In the genomic region with DNA sequence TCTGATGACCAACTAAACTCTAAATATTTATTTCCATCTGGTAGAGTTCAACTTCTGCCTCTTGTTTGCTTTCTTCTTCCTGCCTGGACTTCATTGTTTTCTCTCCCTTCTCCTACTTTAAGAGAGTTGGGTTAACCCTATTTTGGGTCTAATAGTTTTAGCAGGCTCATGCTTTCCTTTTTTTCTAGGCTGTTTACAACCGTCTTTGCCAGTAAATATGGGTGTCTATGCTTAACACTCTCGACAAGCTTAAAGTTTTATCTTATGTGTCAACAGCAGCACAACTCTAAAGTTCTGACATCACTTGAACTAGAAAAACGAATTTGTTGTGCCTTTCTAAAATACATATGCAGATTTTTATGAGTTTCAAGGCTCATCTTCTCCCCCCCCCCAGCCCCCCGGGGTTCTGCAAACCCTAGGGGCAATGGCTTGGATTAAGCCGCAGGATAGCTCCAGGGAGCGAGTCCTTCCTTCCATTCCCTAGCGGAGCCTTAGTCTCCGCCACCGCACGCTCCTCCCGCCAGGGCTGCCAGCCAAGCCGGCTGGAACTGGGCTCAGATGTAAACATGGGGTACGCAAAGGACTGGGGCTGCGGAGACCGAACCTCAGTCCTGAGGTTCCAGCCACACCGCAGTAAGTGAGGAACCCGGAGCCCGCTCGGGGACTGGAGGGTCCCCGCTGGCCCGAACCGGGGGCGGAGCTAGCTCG, we compare ENCODE assay signal across 8 mouse cellular contexts. TPM values are rescaled to one million over a fixed set of nuclear protein-coding genes. Genes with fewer than 3 reads are reported as not detected.
DNase-seq lines count a peak whose midpoint lies in the region; ATAC-seq and TF ChIP-seq lines count a peak whose summit lies in the region.

No protein-coding gene starts in this region.

- DNase-seq in lung, embryonic 14.5 days = no peak
- DNase-seq in lung, postnatal 25 days (ENCODE audit: low spot score) = no peak
- no peak for DNase-seq in embryonic facial prominence, embryonic 14.5 days (ENCODE audit: low spot score)
- no peak for DNase-seq in adrenal gland, postnatal 4 days (ENCODE audit: low spot score in 2 of 2)
- no peak for DNase-seq in spleen, postnatal 14 days (ENCODE audit: low spot score in 2 of 2)
- DNase-seq in embryo, embryonic 10.5 days (ENCODE audit: low spot score) = no peak

- no peaks in the 10 kb centered on the region for H3K27me3 ChIP-seq in lung, embryonic 14.5 days (ENCODE audit: insufficient read depth, low read length)
- H3K27me3 ChIP-seq in embryonic facial prominence, embryonic 14.5 days (replicated peaks; ENCODE audit: control insufficient read depth, insufficient read depth, low read length) = no peaks in the 10 kb centered on the region
- H3K27me3 ChIP-seq in intestine, postnatal 0 days (replicated peaks; ENCODE audit: control insufficient read depth, insufficient read depth, low read length) = no peaks in the 10 kb centered on the region
- no peaks in the 10 kb centered on the region for H3K27me3 ChIP-seq in neural tube, embryonic 15.5 days (replicated peaks)

- H3K4me2 ChIP-seq in lung, embryonic 14.5 days = peak overlapping the region; percentile 63
- peak overlapping the region; percentile 70 for H3K4me2 ChIP-seq in embryonic facial prominence, embryonic 14.5 days (ENCODE audit: low read depth, low read length)
- peak overlapping the region; percentile 71 for H3K4me2 ChIP-seq in intestine, postnatal 0 days (replicated peaks; ENCODE audit: low read depth)
- peak overlapping the region; percentile 66 for H3K4me2 ChIP-seq in neural tube, embryonic 15.5 days

- no peak; the same call in none of the 2 replicates for ATAC-seq in lung, embryonic 14.5 days (ENCODE audit: insufficient read depth)
- ATAC-seq in embryonic facial prominence, embryonic 14.5 days (ENCODE audit: low read depth) = no peak; the same call in 1 of the 2 replicates
- peak; percentile 73 for ATAC-seq in intestine, postnatal 0 days
- no peak for ATAC-seq in neural tube, embryonic 15.5 days (ENCODE audit: low FRiP score)

- peak overlapping the region; percentile 68 for H3K9ac ChIP-seq in lung, embryonic 14.5 days
- peak overlapping the region; percentile 70 for H3K9ac ChIP-seq in embryonic facial prominence, embryonic 14.5 days (ENCODE audit: low read depth, low read length)
- peak overlapping the region; percentile 49 for H3K9ac ChIP-seq in intestine, postnatal 0 days (ENCODE audit: low read depth, low read length)
- peak overlapping the region; percentile 76 for H3K9ac ChIP-seq in neural tube, embryonic 15.5 days (replicated peaks)

- no peaks in the 10 kb centered on the region for H3K9me3 ChIP-seq in lung, embryonic 14.5 days (ENCODE audit: low read depth, low read length)
- no peaks in the 10 kb centered on the region for H3K9me3 ChIP-seq in embryonic facial prominence, embryonic 14.5 days (ENCODE audit: control insufficient read depth, low read length)
- no peaks in the 10 kb centered on the region for H3K9me3 ChIP-seq in intestine, postnatal 0 days (ENCODE audit: control insufficient read depth)
- no peaks in the 10 kb centered on the region for H3K9me3 ChIP-seq in neural tube, embryonic 15.5 days (replicated peaks)

- no peak for TF ChIP-seq CTCF in lung, embryonic 14.5 days (IDR thresholded peaks at IDR 0.05; ENCODE audit: low read depth)
- TF ChIP-seq CTCF in intestine, postnatal 0 days (IDR thresholded peaks at IDR 0.05; ENCODE audit: low read depth) = no peak

- H3K4me1 ChIP-seq in lung, embryonic 14.5 days (ENCODE audit: insufficient read depth) = 0 out of 2 replicates have a peak, but pooled peaks cover 3% of the 10 kb centered on the region
- H3K4me1 ChIP-seq in embryonic facial prominence, embryonic 14.5 days (ENCODE audit: control insufficient read depth, insufficient read depth, low read length) = peaks cover 11% of the 10 kb centered on the region; the same call in 1 of the 2 replicates
- H3K4me1 ChIP-seq in intestine, postnatal 0 days (replicated peaks; ENCODE audit: control insufficient read depth, insufficient read depth, low read length) = no peaks in the 10 kb centered on the region
- H3K4me1 ChIP-seq in neural tube, embryonic 15.5 days = peaks cover 8% of the 10 kb centered on the region

- 1% methylated on average over 24 of the region's 24 CpGs for WGBS in lung, embryonic 14.5 days
- WGBS in embryonic facial prominence, embryonic 14.5 days = 1% methylated on average over 17 of the region's 24 CpGs
- 1% methylated on average over 24 of the region's 24 CpGs for WGBS in intestine, postnatal 0 days
- WGBS in neural tube, embryonic 15.5 days = 1% methylated on average over 24 of the region's 24 CpGs

- peak overlapping the region; percentile 81 for H3K27ac ChIP-seq in lung, embryonic 14.5 days (ENCODE audit: low read depth)
- peak overlapping the region; percentile 85 for H3K27ac ChIP-seq in embryonic facial prominence, embryonic 14.5 days (replicated peaks; ENCODE audit: low read depth, low read length)
- peak overlapping the region; percentile 85 for H3K27ac ChIP-seq in intestine, postnatal 0 days (ENCODE audit: low read depth, low read length)
- peak overlapping the region; percentile 97 for H3K27ac ChIP-seq in neural tube, embryonic 15.5 days (replicated peaks)

- H3K4me3 ChIP-seq in lung, embryonic 14.5 days (ENCODE audit: low read depth, low read length) = peak overlapping the region; percentile 97
- peak overlapping the region; percentile 99 for H3K4me3 ChIP-seq in embryonic facial prominence, embryonic 14.5 days (ENCODE audit: low read depth, low read length)
- H3K4me3 ChIP-seq in intestine, postnatal 0 days (ENCODE audit: low read depth, low read length) = peak overlapping the region; percentile 100
- peak overlapping the region; percentile 97 for H3K4me3 ChIP-seq in neural tube, embryonic 15.5 days (replicated peaks)

- peaks cover 15% of the 10 kb centered on the region for H3K36me3 ChIP-seq in lung, embryonic 14.5 days (ENCODE audit: insufficient read depth)
- H3K36me3 ChIP-seq in embryonic facial prominence, embryonic 14.5 days (ENCODE audit: control insufficient read depth, insufficient read depth, low read length) = peaks cover 15% of the 10 kb centered on the region
- no peaks in the 10 kb centered on the region for H3K36me3 ChIP-seq in intestine, postnatal 0 days (ENCODE audit: control insufficient read depth, insufficient read depth)
- no peaks in the 10 kb centered on the region for H3K36me3 ChIP-seq in neural tube, embryonic 15.5 days

RNA-seq across cellular contexts. Expression of gene Btg1, which starts 0.7 kb away (rescaled TPM):
- polyA plus RNA-seq in lung, embryonic 14.5 days (2014; fragmentation: Nextera tagmentation; extraction: Ambion mirVana) = 67.4 and 67.5 TPM in 2 replicates
- polyA plus RNA-seq in embryonic facial prominence, embryonic 14.5 days (2014; fragmentation: Nextera tagmentation; extraction: Ambion mirVana) = 83.2 and 87.3 TPM in 2 replicates
- 29.5 and 30.1 TPM in 2 replicates for polyA plus RNA-seq in intestine, postnatal 0 days (2015; fragmentation: Nextera tagmentation; extraction: Ambion mirVana)
- polyA plus RNA-seq in neural tube, embryonic 15.5 days (2015; fragmentation: Nextera tagmentation; extraction: Ambion mirVana) = 36.2 and 41.6 TPM in 2 replicates
- 100 to 1,000 TPM; 121 to 124 TPM for total RNA-seq in adrenal gland, postnatal 4 days (2021)
